Mouse (Mus musculus) urinary bladder, postnatal 25 days (tissue): Measurements from ENCODE around the gene Syne3.

Experiments
- DNase-seq: peaks from one replicate; pipeline ENCODE4 v3.0.0; 2022; ENCODE audit warnings: low spot score

Syne3 gene

DNA sequence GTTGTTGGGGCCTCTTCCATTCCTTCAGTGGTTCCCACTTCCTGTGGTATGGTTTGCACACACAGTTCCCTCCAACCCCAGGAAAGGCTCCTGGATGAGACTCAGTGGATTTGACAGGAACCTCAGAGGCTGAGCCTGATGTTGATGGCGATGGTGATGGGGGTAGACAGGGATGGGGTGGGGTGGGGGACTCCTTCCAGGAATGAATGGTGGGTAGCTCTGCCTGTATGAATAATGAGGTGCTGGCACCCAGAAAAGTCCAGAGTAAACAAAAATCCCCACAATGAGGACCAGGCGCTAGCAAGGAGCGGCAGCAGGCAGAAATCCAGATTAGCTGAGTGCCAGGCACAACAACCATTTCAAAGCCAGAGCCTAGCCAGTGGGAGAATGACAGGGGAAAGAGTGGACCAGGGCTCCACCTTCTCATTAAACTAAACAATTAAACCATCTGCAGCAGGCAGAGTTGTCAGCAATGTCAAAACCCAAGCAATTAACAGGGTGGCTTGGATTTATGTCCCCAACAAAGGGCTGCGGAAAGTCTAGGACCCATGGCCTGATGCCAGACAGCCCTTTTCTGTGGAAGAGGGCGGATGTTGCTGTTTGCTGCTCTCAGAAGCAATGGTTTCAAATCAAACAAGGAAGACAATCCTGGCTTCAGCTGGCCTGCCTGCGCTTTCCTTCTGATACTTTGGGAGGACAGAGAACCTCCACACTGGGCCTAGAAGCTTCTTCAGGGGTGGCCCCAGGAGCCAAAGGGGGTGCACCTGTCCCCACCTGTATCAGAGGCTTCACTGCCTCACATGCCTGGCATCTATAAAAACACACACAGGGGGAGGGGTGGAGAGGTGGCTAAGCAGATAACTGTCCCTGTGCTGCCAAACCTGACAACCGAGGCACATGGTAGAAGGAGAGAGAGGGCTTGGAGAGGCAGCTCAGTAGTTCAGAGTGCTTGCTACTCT is 44.4 kb downstream of the Syne3 start:
- DNase-seq: no peak

DNA sequence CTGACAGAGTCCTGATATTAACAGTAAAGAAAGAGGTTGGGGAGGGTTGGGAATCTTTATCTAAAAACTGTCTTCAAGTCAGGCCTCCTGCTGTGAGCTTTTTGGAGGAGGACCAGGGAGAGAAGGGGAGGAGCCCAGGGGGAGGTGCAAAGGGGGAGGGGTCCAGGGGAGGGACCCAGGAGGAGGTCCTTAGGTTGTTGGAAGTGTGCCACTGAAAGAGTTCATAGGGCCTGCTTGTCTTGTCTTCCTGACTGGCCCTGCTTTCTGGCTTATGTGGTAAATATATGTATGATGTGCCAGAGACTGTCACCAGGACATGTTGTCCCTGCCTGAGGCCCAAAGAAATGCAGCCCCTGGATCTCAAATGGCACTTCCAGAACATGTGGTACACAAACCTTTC is 49.2 kb downstream of the Syne3 start:
- DNase-seq: no peak

DNA sequence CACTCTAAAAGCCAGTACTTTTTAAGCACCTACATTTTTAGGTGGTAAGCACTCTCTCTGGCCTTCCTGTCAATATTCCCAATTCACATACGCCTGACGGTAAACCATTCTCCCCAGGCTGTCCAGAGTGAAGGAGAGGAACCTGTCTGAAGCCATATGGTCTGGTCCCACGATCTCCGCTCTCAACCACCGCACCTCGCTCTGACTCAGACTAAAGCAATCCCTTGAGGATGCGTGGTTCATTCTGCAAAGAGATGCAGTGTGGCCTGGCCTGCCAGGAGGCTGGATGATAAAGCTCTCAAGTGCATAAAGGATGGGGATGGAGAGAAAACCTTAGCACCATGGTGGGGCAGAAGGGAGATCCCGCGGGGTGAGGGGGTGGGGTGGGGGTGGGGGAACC is 49.6 kb downstream of the Syne3 start:
- DNase-seq: no peak

DNA sequence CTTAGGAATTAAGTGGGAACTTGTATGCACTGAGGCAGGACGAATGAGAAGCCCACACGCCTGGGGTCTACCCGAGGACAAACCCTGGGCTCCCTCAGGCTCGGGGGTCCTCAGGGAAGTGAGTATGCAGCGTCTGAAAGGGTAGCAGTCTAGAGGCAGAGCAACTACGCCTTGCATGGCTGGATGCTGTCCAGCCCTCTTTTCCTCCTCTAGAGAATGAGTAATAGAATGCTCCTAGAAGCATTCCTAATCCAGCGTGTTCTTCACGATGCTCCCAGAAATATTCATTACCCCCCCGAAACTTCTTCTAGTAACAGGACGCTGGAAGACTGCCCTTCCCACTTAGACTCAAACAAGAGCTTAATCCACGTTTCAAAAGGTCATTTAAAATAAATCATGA is 51.3 kb downstream of the Syne3 start:
- DNase-seq: no peak

DNA sequence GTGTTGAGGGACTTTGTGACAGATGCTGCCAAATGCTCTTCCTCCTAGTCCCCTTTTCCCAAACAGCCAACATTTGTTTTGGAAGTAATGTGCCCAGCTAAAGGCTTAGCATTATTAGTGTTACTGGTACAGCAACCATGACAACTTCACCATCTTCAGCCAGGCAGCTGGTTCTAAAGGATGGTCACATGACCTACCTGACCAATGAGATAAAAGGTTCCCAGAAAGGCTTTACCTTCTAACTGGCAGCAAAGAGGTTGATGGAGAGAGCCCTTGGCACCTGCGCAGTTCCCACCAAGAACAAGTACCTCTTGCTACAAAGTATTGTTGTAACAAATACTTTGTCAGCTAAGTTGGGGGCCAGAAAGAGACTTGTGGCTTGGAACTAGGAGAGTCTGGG is 52.4 kb downstream of the Syne3 start:
- DNase-seq: no peak

DNA sequence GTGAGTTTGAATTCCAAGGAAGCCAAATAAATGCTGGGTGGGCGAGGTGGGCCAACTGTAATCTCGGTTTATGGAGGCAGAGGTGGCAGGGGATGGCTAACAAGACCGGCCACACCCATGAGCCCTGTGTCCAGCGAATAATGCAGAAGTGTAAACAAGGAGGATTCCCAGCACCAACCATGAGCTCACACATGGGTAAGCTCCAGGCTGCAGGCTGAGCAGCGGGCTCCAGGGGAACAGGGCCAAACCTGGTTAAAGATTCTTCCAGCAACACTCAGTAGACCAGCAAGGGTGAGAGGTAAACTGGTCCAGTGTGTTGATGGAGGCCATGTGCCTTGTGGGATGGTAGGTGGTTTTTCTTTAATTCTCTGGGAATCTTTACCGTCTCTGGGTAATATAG is 53.2 kb downstream of the Syne3 start:
- no peak for DNase-seq

DNA sequence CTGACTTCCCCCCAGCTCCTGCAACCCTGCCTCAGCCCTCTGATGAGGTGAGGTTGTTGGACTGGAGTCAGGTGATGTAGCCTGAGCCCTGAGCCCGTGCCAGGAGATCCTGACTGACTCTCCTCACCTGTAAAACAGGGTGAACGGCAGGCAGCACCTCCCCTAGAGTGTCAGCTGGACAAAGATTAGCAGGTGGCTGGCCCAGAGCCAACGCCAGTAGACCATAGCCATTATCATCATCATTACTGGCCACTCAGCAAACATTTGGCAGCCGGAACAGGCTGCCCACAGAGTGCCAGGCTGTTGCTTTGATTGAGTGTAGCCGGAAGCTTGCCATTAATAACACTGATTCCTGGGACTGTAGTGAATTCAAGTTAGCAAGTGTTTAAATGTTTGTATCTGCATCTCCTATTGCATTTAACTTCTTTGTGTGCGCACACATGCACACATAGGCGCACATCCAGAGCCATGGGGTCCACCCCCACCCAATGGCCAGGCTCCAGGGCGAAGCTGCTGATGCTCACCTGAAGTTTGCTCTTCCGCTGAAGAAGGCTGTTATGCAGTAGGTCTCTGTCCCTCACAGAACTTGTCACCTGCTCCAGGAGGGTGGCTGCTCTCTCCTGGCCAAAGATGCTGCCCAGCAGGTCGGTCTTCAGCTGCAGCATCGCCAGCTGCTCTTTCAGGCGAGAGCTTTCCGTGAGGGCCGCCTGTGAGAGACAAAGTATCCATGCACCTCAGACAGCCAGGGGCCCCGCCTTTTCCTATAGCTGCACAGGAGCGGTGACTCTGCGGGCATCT is 54.4 kb downstream of the Syne3 start:
- DNase-seq: peak; percentile 57

DNA sequence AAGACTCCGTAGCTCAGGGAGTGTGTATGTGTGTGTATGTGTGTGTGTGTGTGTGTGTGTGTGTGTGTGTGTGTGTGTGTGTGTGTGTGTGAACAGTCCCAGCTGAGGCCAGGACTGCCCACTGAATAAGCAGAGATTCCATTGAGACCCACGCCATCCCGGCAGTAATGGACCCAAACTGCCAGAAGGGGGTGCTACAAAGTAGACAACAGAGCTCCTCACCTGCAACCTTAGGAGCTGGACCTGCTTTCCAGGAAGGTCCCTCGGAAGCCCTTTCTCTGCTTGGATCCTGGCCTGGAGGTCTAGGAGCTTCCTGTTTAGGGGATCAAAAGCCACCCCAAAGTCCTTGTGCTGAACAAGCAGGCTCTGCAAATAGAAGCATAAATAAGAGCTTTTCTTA is 55.7 kb downstream of the Syne3 start:
- DNase-seq: peak; percentile 51

DNA sequence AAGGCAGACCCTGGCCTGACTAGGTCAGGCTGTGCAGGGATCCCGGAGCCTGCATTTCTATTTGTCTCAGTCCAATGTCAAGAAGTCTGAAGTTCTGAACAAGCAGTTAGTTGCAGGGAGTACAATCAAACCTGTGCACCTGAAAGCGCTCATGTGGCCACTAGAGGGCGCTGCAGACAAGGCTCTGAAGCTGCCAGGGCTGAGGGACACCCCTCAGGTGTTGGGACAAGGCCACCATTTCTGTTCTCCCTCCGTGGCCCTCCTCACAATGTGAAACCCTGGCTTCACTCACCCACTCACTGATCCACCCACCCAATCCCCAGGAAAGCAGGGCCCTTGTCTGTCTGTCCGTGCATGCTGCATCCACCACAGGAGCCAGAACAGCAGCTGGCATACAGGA is 57.2 kb downstream of the Syne3 start:
- DNase-seq: peak; percentile 82

DNA sequence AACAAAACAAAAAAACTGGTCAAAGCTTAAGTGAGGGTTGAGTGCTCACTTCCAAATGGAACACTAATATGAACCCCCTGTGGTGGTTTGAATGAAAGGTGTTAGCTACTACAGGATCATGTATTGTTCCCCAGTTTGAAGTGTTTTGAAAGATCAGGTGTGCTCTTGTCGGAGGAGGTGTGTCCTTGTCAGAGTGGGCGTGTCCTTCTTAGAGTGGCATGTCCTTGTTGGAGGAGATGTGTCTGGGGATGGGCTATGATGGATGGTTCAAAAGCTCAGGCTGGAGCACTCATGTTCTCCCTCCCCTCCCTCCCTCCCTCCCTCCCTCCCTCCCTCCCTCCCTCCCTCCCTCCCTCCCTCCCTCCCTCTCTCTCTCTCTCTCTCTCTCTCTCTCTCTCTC is 61.7 kb downstream of the Syne3 start:
- DNase-seq: no peak

DNA sequence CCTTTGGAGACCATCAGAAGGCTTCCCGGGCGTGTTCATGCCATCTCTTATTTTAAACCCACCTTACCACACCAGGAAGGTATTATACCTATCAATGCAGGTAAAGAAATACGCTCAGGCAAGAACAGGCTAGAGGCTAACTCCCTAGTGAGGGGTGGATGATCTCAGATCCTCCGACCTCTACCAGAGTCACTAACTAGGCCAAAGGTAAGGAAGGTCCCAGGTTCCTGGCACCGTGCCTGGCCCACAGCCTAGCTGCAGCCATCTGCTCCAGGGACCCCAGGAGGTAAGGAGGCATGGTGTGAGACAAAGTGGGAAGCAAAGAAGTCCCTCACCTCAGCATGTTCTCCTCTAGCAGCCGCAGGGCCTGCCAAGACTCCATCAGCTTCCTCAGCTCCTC is 63.4 kb downstream of the Syne3 start:
- DNase-seq: no peak

DNA sequence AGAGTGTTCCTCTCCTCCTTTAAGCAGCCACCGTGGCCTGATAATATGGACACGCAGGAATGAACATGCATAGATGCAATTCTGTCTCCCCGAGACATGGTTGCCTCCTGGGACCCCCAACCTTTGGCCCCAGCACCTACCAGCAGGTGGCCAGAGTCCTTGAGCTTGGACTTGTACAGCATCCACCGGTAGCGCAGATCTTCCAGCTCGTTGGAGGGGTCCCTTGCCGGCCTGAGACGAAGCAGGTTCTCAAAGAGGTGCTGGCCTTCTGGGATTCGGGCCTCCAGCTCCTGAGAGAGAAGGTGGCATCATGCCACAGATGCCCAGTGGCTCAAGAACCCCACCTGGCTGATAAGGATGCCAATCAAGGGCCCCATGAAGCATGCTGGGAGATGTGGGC is 69.1 kb downstream of the Syne3 start:
- DNase-seq: no peak

DNA sequence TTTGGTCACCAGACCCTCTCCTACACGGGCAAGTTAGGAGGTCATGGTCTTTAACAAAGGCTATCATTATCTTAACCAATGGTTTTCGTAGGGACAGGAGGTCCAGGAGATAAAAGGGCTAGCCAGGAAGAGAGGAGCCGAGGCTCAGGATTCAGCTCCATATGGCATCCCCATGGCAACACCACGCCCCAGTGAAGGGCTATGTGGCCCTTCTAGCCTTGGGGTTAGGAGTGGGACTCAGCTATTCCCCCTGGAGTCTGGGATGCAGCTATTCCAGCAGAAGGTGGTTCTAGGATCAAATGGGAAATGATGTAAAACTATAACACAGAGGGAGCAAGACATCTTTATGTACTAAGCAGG is 69.6 kb downstream of the Syne3 start:
- no peak for DNase-seq

DNA sequence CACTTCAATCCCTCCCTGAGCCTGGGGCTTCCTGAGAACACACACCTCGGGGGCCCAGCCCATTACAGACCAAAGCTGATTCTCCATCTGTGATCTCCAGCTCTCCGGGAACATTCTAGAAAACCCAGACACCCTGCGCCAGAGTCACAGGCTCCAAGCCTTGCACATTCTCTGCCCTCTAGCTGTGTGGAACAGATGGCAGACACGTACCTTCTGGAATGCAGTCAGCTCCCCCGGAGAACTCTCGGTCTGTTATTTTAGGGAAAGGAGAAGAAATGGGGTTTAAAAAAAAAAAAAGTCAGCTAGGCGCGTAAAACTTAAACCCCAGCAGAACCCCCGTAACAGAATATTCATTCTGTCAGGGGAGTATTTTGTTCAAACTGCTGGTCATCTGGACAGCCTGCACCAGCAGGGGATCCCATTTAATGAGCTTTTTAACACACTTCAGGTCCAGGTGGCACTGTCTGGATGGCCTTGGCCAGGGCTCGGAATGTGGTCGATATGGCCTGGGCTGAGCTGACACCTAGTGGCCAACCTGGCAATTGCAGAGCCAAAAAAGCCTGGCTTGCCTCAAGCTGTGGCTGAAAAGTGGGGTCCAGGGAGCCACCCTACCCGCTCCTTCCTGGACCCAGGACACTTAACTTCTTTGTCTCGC is 70.1 kb downstream of the Syne3 start:
- DNase-seq: peak; percentile 72

DNA sequence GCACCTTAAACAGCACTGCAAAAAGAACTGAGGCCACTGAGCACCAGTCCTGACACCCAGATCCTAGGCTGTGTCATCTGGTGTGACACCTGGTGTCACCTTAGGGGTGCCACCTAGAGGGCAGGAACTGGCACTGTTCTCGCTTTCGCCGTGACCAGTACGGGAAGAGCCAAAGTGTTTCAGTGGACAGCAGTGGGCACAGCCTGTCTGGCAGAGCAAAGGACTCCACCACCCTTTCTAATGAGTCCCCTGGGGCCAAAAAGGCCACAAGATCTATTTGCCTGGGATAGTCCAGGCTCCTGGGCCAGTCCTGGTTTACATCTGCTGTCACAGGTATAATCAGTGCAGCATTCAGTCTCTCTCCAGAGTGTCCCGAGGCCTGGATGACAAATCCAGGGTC is 70.7 kb downstream of the Syne3 start:
- DNase-seq: no peak

DNA sequence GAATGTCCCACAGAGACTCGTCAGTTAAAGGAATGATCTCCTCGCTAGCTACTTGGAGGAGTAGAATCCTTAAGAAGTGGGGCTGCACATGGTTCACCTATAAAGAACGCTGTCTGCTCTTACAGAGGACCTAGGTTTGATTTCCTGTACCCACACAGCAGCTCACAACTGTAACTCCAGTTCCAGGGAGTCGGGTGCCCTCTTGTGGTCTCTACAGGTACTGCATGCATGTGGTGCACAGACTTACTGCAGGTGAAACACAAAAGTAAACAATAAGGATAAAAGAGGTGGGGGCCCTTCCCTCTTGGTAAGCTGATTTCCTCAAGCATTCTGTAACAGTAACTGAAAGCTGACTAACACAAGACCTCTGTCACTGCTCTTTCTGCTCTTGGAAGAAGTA is 73.4 kb downstream of the Syne3 start:
- DNase-seq: no peak

DNA sequence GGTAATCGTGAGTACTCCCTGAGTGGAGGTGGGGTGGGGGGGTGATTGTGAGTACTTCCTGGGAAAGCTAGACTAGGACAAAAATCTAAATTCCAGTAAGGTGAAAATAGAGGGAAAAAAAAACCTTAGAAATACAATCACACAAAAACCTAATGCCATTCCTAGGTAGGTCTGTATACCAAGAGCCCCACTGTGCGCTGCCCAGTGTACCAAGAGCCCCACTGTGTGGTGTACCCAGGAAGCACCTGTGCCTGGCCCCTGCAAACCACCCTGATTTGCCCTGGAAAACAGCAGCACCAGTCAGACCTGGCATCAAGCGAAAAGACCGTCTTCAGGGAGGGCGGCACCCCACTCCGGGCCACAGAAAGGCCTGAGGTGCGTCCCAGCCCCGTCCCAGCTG is 74.5 kb downstream of the Syne3 start:
- no peak for DNase-seq

DNA sequence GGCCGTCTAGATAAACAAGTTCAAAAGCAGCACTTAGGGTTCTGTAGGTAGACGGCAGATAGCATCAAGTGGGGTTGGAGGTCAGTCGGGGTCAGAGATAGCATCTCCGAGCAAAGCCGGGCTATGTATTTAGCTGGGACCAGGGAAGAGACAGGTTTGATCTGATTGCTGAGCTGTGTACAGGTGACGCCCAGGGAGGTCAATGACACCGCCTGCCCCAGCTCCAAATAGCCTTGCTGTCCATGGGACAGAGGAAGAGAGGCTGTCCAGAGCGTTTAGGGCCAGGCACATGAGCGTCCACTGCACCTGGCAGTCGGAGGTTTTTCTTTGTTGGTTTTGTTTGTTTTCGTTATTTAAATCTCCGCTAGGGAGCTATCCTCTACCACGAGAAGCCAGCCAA is 75.8 kb downstream of the Syne3 start:
- DNase-seq: no peak

DNA sequence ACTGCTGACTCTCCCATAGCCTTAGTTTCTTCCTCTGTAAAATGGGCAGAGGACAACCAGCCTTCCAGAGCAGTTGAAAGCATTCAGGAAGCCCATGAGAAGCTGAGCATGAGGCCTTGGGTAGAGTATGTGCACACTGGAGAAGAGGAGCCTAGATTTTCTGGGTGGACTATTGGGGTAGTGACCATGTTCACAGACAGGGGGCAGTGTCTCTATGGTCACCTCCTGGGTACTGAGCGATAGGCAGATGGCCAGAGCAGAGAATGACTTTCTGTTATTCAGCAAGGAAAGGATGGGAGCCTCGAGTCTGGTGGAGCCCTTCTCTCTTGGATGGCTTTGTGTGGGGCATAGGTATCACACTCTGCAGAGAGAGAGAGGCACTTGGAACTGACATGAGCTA is 76.4 kb downstream of the Syne3 start:
- no peak for DNase-seq

DNA sequence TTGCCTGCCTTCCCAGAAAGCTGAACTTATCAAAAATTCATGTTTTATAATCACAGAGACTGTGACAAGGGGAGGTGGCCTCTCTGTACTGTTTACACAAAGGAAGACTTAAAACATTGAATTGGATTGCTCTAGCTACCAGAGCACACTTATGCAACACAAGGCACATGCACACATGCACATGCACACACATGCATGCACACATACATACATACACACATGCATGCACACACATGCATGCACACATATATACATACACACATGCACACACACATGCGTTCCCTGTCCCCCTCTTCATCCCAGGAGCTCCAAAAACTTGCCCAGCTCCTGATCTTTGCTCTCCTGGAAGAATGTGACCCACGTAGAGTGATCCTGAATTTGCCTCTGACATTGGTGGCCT is 83.8 kb downstream of the Syne3 start:
- DNase-seq: no peak

DNA sequence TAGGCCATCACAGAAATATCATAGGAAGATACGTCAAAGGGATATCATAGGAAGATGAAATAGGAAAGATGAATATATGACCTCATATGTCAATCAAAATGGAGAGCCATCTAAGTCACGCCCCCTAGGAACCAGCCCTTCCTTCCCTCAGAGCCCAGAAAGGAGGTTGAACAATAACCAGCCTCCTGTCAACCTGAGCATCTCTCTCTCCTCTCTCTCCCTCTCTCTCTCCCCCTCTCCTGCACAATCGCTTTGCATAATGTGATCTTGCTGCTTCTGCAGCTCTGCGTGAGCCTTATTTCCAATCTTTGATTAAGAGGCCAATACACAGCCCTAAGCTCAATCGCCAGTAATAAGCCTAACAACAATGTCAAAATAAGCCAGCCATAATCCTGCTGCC is 84.6 kb downstream of the Syne3 start:
- no peak for DNase-seq

DNA sequence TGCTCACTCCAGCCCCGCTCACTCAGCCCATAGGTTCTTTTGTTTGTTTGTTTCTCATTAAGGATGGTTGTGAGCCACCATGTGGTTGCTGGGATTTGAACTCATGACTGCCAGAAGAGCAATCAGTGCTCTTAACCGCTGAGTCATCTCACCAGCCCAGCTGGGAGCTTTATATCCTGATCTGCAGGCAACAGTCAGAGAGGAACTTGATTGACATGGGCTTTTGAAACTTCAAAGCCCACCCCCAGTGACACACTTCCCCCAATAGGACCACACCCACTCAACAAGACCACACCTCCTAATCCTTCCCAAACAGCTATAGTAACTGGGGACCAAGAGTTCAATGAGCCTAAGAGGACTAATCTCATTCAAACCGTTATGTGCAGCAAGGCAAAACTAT is 85.1 kb downstream of the Syne3 start:
- DNase-seq: no peak

DNA sequence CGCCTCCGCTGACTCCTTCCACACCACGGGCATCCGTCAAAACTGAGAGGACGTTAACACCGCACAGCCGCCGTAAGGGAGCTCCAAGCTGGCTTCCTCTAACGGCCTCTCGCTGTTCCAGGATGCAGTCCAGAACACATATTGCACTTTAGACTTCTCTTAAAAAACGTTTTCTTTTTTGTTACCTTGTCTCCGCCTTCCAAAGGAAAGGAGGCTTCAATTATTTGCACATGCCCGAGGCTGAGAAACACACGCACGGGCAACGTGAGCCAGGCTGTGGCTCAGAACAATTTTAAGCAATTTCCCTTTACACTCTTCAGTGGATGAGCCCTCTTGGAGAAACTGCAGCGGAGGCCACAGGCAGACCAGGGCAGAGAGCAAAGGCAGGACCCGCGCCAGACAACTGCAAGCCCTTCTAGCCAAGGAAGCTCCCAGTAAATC is 85.6 kb downstream of the Syne3 start:
- no peak for DNase-seq
